Mouse (Mus musculus) left cerebral cortex, adult 11 months (tissue): Measurements from ENCODE around the gene Hs3st3b1.

ENCODE experiments used
- DNase-seq: peaks from one replicate; pipeline ENCODE4 v3.0.0; 2022; ENCODE audit warnings: low spot score

Gene Hs3st3b1

DNA sequence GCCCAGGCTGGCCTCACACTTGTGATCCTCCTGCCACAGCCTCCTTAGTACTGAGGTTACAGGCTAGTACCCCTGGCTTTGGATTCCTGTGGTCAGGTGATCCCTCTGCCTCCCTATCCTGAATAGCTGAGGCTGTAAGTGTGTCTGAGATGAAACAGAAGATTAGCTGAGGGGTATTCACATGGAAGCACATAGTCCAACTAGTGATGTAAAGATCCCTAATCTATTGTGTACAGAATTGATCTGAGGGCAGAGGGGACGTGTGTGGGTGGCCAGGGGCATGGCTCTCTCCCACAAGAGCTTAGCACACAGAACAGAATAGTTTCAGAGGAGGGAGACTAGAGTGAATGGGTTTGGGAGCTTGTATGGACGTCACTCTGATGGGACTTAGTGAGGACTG lies 41.8 kb downstream of the Hs3st3b1 start:
- DNase-seq, result no peak

DNA sequence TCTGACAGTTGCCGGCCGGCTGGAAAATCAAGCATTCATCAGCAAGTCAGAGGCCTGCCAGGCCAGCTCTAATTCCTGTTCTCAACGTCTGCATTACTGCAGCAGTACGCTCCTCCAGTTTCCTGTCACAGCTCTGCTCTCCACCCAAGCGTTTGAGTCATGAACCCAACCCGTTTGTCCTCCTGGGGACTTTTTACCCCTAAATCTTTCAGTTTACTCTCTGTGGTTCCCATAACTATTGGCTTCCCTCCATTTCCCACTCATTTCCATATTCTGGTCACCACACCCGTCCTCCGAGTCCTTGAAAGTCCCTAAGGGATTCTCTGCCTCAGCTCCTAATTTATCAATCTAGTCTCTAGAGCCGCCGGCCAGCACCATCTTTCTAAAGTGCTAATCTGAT lies 42.8 kb downstream of the Hs3st3b1 start:
- DNase-seq, result no peak

DNA sequence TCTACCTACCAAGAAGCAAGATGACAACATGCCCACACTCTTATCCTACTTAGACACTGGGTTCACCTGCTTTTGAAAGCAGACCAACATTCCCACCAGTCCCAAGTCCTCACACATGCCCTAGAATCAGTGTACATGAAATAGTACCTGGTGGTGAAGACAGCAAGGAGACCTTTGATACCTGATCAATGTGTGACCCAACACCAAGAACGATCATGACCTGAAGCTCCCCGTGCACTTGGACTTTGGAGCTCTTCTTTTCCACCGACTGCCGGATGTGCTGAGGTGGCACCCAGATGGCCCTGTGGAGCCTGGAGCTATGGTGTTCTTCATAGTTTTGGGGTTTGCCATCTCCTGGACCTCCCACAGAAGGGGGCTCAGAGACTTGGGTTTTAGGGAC lies 43.5 kb downstream of the Hs3st3b1 start:
- no peak for DNase-seq

DNA sequence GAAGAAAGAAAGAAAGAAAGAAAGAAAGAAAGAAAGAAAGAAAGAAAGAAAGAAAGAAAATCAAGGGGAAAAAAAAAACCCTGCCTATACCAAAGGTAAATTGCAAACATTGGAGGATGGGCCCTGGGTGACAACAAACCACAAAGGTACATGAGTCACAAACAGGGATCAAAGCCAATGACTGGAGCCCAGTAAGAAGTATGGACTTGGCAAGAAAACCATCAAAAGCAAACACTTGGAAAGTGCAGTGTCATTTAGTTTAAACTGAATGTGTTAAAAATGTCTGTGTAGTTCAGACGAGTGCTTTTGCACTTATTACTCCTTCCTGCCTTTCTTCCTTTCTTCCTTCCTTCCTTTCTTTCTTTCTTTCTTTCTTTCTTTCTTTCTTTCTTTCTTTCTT lies 59.3 kb downstream of the Hs3st3b1 start:
- no peak for DNase-seq

DNA sequence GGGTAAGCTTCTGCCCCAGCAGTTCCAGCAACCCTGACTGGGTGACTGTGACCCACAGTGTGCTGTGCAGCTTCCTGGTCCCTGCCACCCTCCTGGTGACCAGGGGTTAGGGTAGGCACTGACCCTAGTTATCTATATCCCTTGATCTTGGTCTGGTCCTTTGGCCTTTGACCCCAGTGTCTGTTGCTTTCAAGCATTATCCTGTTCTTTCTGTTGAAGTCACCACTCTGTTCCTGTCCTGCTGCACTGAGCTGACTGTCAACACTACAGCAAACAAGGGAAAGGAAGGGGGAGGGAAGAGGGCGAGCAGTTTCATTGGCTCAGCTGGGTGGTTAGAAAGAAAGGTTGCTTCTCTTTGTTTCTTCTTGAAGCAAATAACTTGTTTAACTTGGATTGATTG lies 60.1 kb downstream of the Hs3st3b1 start:
- no peak for DNase-seq

DNA sequence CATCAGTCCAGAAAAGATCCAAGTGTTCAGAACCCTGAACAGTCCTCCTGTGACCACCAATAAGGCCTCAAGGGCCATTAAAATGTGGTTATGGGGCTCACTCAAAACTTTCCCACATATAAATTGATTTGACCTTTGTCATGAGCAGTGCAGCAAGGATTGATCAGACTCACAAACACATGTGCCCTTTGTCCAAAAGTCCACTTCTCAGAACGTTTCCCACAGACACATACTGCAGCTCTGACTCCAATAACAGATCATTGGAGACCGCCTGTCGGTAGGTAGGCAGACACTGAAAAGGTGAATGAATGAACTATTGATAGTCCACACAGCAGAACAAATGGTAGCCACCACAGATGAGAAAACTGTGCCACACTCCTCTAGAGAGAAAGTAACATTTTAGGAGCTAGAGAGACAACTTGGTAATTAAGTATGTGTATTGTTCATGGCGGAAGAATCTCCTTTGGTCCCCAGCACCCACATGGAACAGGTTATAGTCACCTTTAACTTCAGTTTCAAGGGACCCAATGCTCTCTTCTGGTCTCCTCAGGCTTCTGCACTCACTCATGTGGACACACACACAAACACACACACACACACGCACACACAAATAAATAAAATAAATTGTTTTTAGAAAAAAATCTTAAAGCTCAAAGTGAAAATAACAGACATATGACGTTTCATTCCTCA lies 70.9 kb downstream of the Hs3st3b1 start:
- no peak for DNase-seq

DNA sequence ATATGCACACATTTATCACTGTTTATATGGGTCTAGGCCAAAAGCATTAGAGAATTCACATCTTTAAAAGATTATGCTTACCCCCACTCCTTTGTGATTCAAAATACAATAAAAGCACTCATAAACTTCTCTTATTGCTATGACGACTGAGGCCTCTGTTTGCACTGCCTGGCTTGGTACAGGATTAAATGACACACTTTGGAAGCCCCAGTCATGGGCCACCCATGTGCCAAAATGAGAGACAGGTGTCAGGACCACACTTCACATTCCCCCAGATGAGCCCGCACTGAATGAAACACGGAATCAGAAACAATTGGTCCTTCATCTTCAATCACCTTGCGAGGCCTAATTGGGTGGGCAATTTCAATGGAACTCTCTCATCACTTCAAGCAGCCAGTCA lies 71.8 kb downstream of the Hs3st3b1 start:
- no peak for DNase-seq

DNA sequence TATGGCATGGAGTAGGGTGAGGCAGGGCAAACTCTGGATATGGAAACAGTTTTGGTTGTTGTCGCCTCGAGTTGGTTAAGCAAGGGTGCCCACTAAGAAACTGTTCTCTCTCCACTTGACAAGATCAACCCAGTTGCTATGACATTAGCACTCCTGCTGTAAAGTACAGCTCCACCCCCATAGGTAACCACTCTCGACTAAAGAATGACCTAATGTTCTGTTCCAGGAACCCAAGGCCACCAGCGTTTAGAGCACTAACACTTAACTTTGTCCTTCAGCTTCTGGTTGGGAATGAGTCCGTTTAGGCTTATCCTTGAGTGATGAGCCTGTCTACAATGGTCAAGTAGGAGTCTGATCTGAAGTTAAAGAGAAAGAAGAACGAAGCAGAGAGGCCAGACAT lies 76.7 kb downstream of the Hs3st3b1 start:
- DNase-seq, result no peak

DNA sequence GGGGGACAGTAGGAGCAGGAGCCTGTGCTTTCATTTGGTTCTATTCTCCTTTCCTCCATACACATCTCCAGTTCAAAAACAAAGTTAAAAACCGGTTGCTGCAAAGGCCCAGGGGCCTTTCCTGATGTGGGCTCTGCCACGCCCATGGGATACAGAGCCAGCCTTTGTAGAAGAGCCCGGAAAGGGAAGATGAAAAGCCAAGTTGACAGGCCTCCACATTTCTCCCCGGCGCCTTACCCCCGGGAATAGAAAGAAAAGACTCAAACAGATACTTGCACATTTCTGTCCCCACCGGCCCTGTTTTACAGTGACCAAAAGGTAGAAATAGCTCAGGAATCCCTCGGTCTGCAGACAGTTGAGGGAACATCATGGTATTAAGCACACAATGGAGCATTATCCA lies 77.4 kb downstream of the Hs3st3b1 start:
- no peak for DNase-seq

DNA sequence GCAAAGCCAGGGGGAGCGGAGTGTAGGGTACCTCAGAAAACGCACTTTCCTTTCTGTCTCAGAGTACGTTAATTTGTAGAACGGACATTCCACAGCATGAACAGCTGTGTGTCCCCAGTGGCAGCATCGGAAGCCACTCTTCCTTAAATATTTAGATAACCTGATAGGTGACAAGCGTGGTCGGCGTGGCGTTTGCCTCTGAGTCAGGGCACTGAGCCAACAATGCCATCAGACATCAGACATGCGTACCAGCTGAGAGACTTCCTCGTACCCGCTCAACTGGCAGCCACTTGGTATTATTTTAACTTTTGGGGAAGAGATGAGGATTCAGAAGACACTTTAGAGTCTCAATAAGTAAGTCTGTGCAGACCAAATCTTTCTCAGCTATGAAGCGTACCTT lies 84.6 kb downstream of the Hs3st3b1 start:
- DNase-seq, result no peak
